Mouse (Mus musculus) cortical plate, adult 2 months (tissue): ENCODE data around the gene Banf1. TPM values are rescaled to one million over a fixed set of nuclear protein-coding genes. Genes with fewer than 3 reads are reported as not detected.

Experiments used
- H3K27ac ChIP-seq: fragments of 200-500 bp; 2 replicates; pipeline ENCODE4 v1.5.1; 2012; ENCODE audit warnings: low read length, control low read depth, inconsistent platforms; ENCODE audit not compliant: insufficient read depth
- H3K4me1 ChIP-seq: fragments of 200-500 bp; 2 replicates; pipeline ENCODE4 v1.6.1; 2011; ENCODE audit warnings: low read length; ENCODE audit not compliant: control insufficient read depth, insufficient read depth
- H3K4me3 ChIP-seq: fragments of 200-500 bp; 2 replicates; pipeline ENCODE4 v1.5.1; 2011; ENCODE audit warnings: mild to moderate bottlenecking, low read length, control low read depth; ENCODE audit not compliant: insufficient read depth
- CTCF ChIP-seq: fragments of 200-500 bp; IDR thresholded peaks from 2 replicates; pipeline ENCODE4 v1.5.1; 2011; ENCODE audit warnings: mild to moderate bottlenecking, control low read depth, low read length; ENCODE audit not compliant: insufficient read depth; ENCODE audit errors: extremely low read depth
- POLR2A ChIP-seq: fragments of 200-500 bp; IDR thresholded peaks from 2 replicates; pipeline ENCODE4 v1.6.1; 2011; ENCODE audit warnings: mild to moderate bottlenecking, low read length, control low read depth; ENCODE audit not compliant: insufficient read depth; ENCODE audit errors: extremely low read depth
- polyA plus RNA-seq: library from polyadenylated mRNA; depleted of rRNA; stranded (reverse); fragments of >200 nt; gene quantifications from 2 replicates; pipeline ENCODE4 v1.2.3, GENCODE M21; 2012; rRNA removed

Banf1 gene
- polyA plus RNA-seq, 1 experiment: 104 TPM

GRCm38 (mm10) chr19:5334741-5335140 is 32.2 kb downstream of the Banf1 start:
- H3K4me3 ChIP-seq: no peak overlapping the region
- no peak for TF ChIP-seq CTCF
- no peak for TF ChIP-seq POLR2A

GRCm38 (mm10) chr19:5327970-5328369 is 39.0 kb downstream of the Banf1 start:
- TF ChIP-seq CTCF: no peak
- TF ChIP-seq POLR2A: no peak
- no peak overlapping the region for H3K4me3 ChIP-seq
- H3K27ac ChIP-seq: no peak overlapping the region
- no peaks in the 10 kb centered on the region for H3K4me1 ChIP-seq

More at GRCm38 (mm10) chr19:5334741-5335140, 32.2 kb downstream of the Banf1 start:
- Histone ChIP-seq H3K27ac (no peak overlapping the region), H3K4me1 (no peaks in the 10 kb centered on the region)

- no peak overlapping the region for H3K27ac ChIP-seq
These were observed 43.2 kb downstream of the Banf1 start for GRCm38 (mm10) chr19:5323801-5324200.

More at GRCm38 (mm10) chr19:5323801-5324200, 43.2 kb downstream of the Banf1 start:
- Histone ChIP-seq H3K4me1 (no peaks in the 10 kb centered on the region), H3K4me3 (no peak overlapping the region)
- TF ChIP-seq POLR2A (no peak), CTCF (no peak)

Other genes with a start within 250 kb of the Banf1 start
- 234 and 242 TPM in 2 replicates for gene Klc2, start 248.6 kb downstream of the Banf1 start, polyA plus RNA-seq
- 47.0 and 47.8 TPM in 2 replicates for gene Pacs1, start 94.0 kb downstream of the Banf1 start, polyA plus RNA-seq
- 151 and 159 TPM in 2 replicates for gene Sf3b2, start 71.7 kb downstream of the Banf1 start, polyA plus RNA-seq
- 61.9 and 62.3 TPM in 2 replicates for gene Gal3st3, start 68.8 kb downstream of the Banf1 start, polyA plus RNA-seq
- not detected in 2 replicates for gene Catsper1, start 31.4 kb downstream of the Banf1 start, polyA plus RNA-seq
- gene Cst6, start 17.6 kb downstream of the Banf1 start, polyA plus RNA-seq: 22.3 and 23.9 TPM in 2 replicates
- gene Eif1ad, start 427 bp downstream of the Banf1 start, polyA plus RNA-seq: 26.8 and 27.0 TPM in 2 replicates
- 71.0 and 76.4 TPM in 2 replicates for gene Sart1, start 21.5 kb upstream of the Banf1 start, polyA plus RNA-seq
- not detected in 2 replicates for gene Tsga10ip, start 35.4 kb upstream of the Banf1 start, polyA plus RNA-seq
- 285 and 320 TPM in 2 replicates for gene Drap1, start 57.8 kb upstream of the Banf1 start, polyA plus RNA-seq
- gene AI837181, start 58.0 kb upstream of the Banf1 start, polyA plus RNA-seq: 99.8 and 101 TPM in 2 replicates
- 0.21 TPM in 1 of 2 replicates, not detected in the other for gene Fosl1, start 80.4 kb upstream of the Banf1 start, polyA plus RNA-seq
- 23.8 and 24.5 TPM in 2 replicates for gene Ccdc85b, start 90.7 kb upstream of the Banf1 start, polyA plus RNA-seq
- 129 and 131 TPM in 2 replicates for gene Fibp, start 93.4 kb upstream of the Banf1 start, polyA plus RNA-seq
- gene Ctsw, start 101.3 kb upstream of the Banf1 start, polyA plus RNA-seq: 0.27 and 0.53 TPM in 2 replicates
- 24.5 and 27.1 TPM in 2 replicates for gene Efemp2, start 106.8 kb upstream of the Banf1 start, polyA plus RNA-seq
- 38.6 and 39.5 TPM in 2 replicates for gene Mus81, start 121.2 kb upstream of the Banf1 start, polyA plus RNA-seq
- 1,356 and 1,455 TPM in 2 replicates for gene Cfl1, start 123.3 kb upstream of the Banf1 start, polyA plus RNA-seq
- gene 1700020D05Rik, start 136.6 kb upstream of the Banf1 start, polyA plus RNA-seq: 4.7 and 5.7 TPM in 2 replicates
- gene Snx32, start 143.4 kb upstream of the Banf1 start, polyA plus RNA-seq: 150 and 162 TPM in 2 replicates
- 0.02 and 0.04 TPM in 2 replicates for gene Ovol1, start 193.5 kb upstream of the Banf1 start, polyA plus RNA-seq
- 3.2 and 3.3 TPM in 2 replicates for gene Ap5b1, start 200.9 kb upstream of the Banf1 start, polyA plus RNA-seq
- gene Rnaseh2c, start 234.7 kb upstream of the Banf1 start, polyA plus RNA-seq: 50.2 and 61.3 TPM in 2 replicates
- 111 and 115 TPM in 2 replicates for gene Kat5, start 243.1 kb upstream of the Banf1 start, polyA plus RNA-seq